Mouse (Mus musculus) heart, postnatal 0 days (tissue): ENCODE data around the gene 4933400A11Rik.

Experiments
- CTCF ChIP-seq: IDR thresholded peaks from 2 replicates; pipeline ENCODE4 v1.5.1; 2016; ENCODE audit warnings: antibody characterized with exemption, control low read depth, low read depth
- EP300 ChIP-seq: IDR thresholded peaks from 2 replicates; pipeline ENCODE4 v1.6.1; 2016; ENCODE audit warnings: antibody characterized with exemption, low read depth

- TF ChIP-seq CTCF (no peak), EP300 (no peak)
Observed at GRCm38 (mm10) chrX:169813673-169814072, 34.2 kb upstream of the 4933400A11Rik start.
